Mouse (Mus musculus): ENCODE results near the gene Micall2.

DNA sequence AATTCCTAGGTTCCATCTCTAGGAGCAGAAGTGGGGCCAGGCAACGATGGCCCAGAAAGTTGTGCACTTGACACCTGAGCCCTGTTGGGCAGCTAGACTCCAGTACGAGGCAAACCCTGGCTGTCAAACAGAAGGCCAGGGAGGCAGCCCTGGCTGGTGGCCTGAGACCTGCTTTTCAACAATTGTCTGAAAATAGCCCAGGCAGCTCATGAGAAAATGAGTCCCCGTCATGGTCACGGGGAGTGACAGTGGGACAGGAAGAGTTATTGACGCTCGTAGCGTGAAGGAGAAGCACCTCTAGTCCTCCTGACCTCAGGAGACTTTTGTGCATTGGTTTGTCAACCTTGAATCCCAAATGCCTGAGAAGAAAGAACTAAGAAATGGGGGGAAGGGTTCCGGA, 45.3 kb upstream of the Micall2 start:
- TF ChIP-seq CTCF (IDR thresholded peaks at IDR 0.05; ENCODE audit: borderline replicate concordance, insufficient read depth, low read depth, low read length) = no peak
- TF ChIP-seq POLR2A (IDR thresholded peaks at IDR 0.05; ENCODE audit: borderline replicate concordance, insufficient read depth, low read length) = no peak
